Mouse (Mus musculus) myocyte (in vitro differentiated cells): ENCODE results near the gene Vmn1r1. TPM values are rescaled to one million over a fixed set of nuclear protein-coding genes. Genes with fewer than 3 reads are reported as not detected.
"Not testable (repeated sequence)": the region's sequence is repeated elsewhere in the genome, so short reads cannot be mapped to it uniquely, and the experiment has no call there.

Experiments
- H3K27me3 ChIP-seq: one replicate; pipeline ENCODE4 v1.6.1; 2011; ENCODE audit not compliant: control insufficient read depth, insufficient read depth, insufficient read length
- H3K36me3 ChIP-seq: one replicate; pipeline ENCODE4 v1.6.1; 2011; ENCODE audit not compliant: control insufficient read depth, insufficient read depth
- H3K4me2 ChIP-seq: one replicate; pipeline ENCODE4 v1.6.1; 2011; ENCODE audit warnings: low read depth, control low read depth
- H3K4me3 ChIP-seq: one replicate; pipeline ENCODE4 v1.5.1; 2011; ENCODE audit warnings: mild to moderate bottlenecking, control low read depth, moderate library complexity
- H3K79me2 ChIP-seq: one replicate; pipeline ENCODE4 v1.6.1; 2011; ENCODE audit not compliant: control insufficient read depth, insufficient read depth
- H3ac ChIP-seq: one replicate; pipeline ENCODE4 v1.6.1; 2011; ENCODE audit not compliant: control insufficient read depth, insufficient read length
- CEBPB ChIP-seq: IDR thresholded peaks from 2 replicates; pipeline ENCODE4 v1.6.1; 2011; ENCODE audit warnings: mild to moderate bottlenecking, moderate library complexity; ENCODE audit not compliant: poor library complexity, insufficient read depth, severe bottlenecking
- E2F4 ChIP-seq: IDR thresholded peaks from one replicate; pipeline ENCODE4 v1.6.1; 2011; ENCODE audit warnings: mild to moderate bottlenecking, control low read depth, moderate library complexity; ENCODE audit not compliant: insufficient read depth
- MAX ChIP-seq: IDR thresholded peaks from one replicate; pipeline ENCODE4 v1.6.1; 2011; ENCODE audit warnings: low read depth, mild to moderate bottlenecking, control low read depth
- MYOD1 ChIP-seq, 3 experiments: IDR thresholded peaks; one replicate each; pipeline ENCODE4 v1.6.1; 2011; ENCODE audit warnings: control low read depth in 2 of 3, low read depth in 2 of 3, mild to moderate bottlenecking in 2 of 3, moderate library complexity in 1 of 3; ENCODE audit not compliant: insufficient read length in 2 of 3, control insufficient read depth in 1 of 3
- MYOG ChIP-seq, 3 experiments: IDR thresholded peaks; one replicate each; pipeline ENCODE4 v1.6.1; 2011; ENCODE audit warnings: control low read depth in 2 of 3, low read depth in 2 of 3, mild to moderate bottlenecking in 2 of 3; ENCODE audit not compliant: insufficient read length in 2 of 3, control insufficient read depth in 1 of 3, insufficient read depth in 1 of 3
- POLR2A ChIP-seq: IDR thresholded peaks from one replicate; pipeline ENCODE4 v1.6.1; 2011; ENCODE audit warnings: low read depth, mild to moderate bottlenecking, control low read depth, moderate library complexity; ENCODE audit not compliant: insufficient read length
- POLR2AphosphoS2 ChIP-seq: IDR thresholded peaks from one replicate; pipeline ENCODE4 v1.6.1; 2011; ENCODE audit warnings: low read depth, control low read depth; ENCODE audit not compliant: insufficient read length
- REST ChIP-seq: IDR thresholded peaks from one replicate; pipeline ENCODE4 v1.6.1; 2011; ENCODE audit warnings: mild to moderate bottlenecking, control low read depth, moderate library complexity; ENCODE audit not compliant: insufficient read depth, insufficient read length
- SRF ChIP-seq: IDR thresholded peaks from one replicate; pipeline ENCODE4 v1.6.1; 2011; ENCODE audit warnings: low read depth; ENCODE audit not compliant: control insufficient read depth, insufficient read length
- TCF12 ChIP-seq: IDR thresholded peaks from one replicate; pipeline ENCODE4 v1.6.1; 2011; ENCODE audit warnings: mild to moderate bottlenecking, control low read depth; ENCODE audit not compliant: poor library complexity, insufficient read depth, severe bottlenecking
- TCF3 ChIP-seq: IDR thresholded peaks from one replicate; pipeline ENCODE4 v1.6.1; 2011; ENCODE audit warnings: low read depth, control low read depth; ENCODE audit not compliant: insufficient read length
- USF1 ChIP-seq: IDR thresholded peaks from one replicate; pipeline ENCODE4 v1.6.1; 2011; ENCODE audit warnings: low read depth, mild to moderate bottlenecking, control low read depth, moderate library complexity
- polyA plus RNA-seq: library from polyadenylated mRNA; unstranded; fragments of >200 nt; fragmentation: generic; extraction: Trizol; gene quantifications from one replicate; pipeline ENCODE4 v1.2.1, GENCODE M21; 2012; ENCODE audit warnings: missing spikeins

The Vmn1r1 gene
- polyA plus RNA-seq, 1 experiment, result not detected

DNA sequence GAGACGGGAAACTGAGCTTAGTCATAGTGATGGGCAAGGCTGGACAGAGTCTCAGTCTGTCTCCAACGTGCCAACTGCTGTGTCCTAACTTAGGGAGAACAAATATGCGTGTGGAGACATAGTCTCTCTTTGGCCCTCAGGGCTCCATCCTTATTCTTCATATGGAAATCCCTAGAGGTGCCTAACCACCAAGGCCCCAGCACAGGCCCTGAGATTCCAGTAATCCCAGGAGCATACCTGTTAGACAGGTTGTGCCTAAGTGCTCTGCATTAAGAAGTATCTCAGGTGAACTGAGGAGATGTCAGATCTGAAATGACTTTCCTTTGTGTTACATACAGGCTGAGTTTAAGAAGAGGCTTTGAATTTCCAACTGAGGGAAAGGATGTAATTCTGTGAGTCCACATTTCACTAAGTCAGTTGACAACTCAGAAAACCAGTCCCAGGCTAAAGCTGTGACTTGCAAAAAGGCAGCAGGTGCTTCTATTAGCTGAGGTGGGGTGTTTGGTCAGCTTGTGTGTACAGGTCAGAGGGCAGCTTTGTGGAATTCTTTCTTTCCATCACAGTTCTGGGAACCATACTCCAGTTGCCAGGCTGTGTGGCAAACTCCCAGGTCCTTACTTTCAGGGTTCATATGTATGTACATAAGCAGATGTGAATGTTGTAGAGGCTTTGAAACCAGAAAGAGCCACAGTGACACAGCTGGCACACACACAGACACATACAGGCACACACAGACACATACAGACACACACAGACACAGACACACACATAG, 25.6 kb upstream of the Vmn1r1 start:
- Histone ChIP-seq H3ac (no peak overlapping the region), H3K4me2 (no peak overlapping the region), H3K4me3 (no peak overlapping the region), H3K27me3 (peaks cover 9% of the 10 kb centered on the region), H3K79me2 (no peaks in the 10 kb centered on the region), H3K36me3 (no peaks in the 10 kb centered on the region)
- no peak for TF ChIP-seq E2F4
- no peak for TF ChIP-seq SRF
- TF ChIP-seq REST, result no peak
- TF ChIP-seq CEBPB, result no peak
- no peak for TF ChIP-seq TCF12
- TF ChIP-seq POLR2AphosphoS2, result no peak
- TF ChIP-seq USF1, result no peak
- TF ChIP-seq POLR2A, result no peak
- no peak for TF ChIP-seq MYOG (IDR thresholded peaks at IDR 0.05; ENCODE audit: control insufficient read depth in 1 of 3, insufficient read depth in 1 of 3, insufficient read length in 2 of 3, low read depth in 2 of 3)
- TF ChIP-seq TCF3, result no peak
- TF ChIP-seq MAX, result no peak
- no peak for TF ChIP-seq MYOD1 (IDR thresholded peaks at IDR 0.05; ENCODE audit: control insufficient read depth in 1 of 3, insufficient read length in 2 of 3, low read depth in 2 of 3)

DNA sequence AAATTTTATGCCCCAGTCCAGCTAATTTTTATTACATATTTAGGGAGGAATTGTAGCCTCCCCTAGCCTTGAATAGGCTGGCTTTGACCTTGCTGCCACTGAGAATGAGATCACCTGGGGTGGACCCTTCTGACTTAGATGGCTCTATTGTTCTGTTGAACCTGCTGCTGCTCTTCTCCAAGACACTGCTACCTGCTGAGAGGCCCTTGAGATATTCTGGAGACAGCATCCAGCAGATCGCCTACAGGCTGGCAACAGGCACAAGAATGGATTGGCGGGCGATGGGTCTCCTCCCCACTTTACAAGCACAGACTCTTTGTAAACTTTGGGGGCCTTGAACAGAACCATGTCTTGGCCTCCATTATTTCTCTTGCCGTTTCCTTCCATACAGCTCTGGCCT, 18.2 kb upstream of the Vmn1r1 start:
- not testable (repeated sequence) for H3K4me3 ChIP-seq, H3K79me2 ChIP-seq, H3K4me2 ChIP-seq, H3K36me3 ChIP-seq, H3K27me3 ChIP-seq, H3ac ChIP-seq

DNA sequence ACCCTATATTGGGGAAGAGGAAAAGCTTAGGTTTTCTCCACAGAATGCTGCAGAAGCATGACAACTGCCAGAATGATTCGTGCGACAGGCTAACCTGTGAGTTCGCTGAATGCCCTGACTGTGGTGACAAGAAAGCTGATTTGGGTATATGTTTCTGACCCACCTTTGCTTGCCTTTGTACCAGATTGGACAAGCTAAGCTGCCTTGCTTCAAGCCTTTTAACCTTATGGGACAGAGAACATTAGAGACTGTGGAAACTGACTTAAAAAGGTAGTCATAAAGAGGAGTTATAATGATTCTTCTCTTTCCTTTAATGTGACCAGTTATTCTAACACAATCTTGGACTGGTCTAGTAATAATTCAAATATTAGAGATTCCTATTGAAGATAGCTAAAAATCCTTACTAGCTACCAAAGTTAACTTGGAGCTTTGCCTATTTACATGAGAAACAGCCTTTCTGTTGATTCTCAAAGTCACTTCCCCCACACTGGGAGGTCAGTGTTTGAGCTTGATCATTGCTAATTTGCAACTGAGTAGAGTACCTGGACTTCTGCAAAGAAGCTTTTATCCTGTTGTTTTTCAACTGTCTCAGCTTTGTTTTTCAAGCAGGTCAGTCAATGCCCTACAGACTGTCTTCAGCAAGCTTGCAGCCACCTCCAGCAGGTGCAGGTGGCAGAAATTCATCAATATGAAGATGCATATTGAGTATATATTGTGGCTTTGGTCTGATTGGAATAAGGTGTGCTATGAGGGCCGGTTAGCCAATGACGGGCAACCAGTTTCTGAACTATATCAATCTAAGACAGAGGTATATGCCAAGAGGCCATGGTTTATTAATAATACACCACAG, 17.4 kb upstream of the Vmn1r1 start:
- TF ChIP-seq MYOD1 (IDR thresholded peaks at IDR 0.05; ENCODE audit: control insufficient read depth in 1 of 3, insufficient read length in 2 of 3, low read depth in 2 of 3), result no peak
- H3K27me3 ChIP-seq, result no peaks in the 10 kb centered on the region
- no peak overlapping the region for H3ac ChIP-seq
- no peak overlapping the region for H3K4me3 ChIP-seq
- H3K4me2 ChIP-seq, result no peak overlapping the region
- no peaks in the 10 kb centered on the region for H3K36me3 ChIP-seq
- H3K79me2 ChIP-seq, result no peaks in the 10 kb centered on the region

DNA sequence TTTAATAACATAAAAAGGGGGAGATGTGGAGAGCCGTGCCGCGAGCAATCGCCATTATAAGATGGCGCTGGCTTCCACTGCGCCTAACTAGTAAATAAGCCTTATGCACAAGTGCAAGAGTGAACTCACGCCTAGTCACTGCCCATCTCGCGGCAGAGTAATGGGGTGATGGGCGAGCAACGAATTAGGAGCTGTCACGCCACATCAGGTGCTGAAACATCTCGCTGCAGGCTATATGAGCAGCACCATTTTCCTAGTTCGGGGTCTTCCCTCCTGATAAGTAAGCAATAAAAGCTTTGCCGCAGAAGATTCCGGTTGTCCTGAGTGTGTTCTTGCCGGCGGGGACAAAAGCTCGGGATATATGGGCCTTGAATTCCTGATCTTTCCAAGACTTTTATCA, 12.7 kb upstream of the Vmn1r1 start:
- peak; percentile 39 for TF ChIP-seq REST
- not testable (repeated sequence) for H3K4me3 ChIP-seq, H3ac ChIP-seq

DNA sequence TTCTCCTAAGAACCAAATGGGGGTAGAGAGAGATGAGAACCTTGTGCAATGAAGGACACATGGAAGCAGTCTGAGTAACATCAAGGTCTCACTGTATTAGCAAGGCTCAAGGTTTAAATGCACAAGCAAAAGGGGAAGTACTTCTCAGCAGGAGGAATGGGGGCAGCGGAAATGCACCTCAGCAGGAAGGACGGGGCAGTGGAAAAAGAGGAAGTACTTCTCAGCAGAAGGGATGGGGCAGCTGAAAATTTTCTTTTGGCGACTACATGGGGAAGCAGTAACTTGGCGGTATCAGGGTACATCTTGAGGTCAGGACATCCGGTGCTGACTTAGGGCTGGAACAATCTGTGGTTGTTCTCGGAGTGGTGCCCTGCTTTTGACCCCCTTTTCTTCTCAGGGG, 5.9 kb upstream of the Vmn1r1 start:
- H3K4me2 ChIP-seq, H3K4me3 ChIP-seq, H3K36me3 ChIP-seq, H3K79me2 ChIP-seq, H3ac ChIP-seq: not testable (repeated sequence)
- peaks cover 11% of the 10 kb centered on the region for H3K27me3 ChIP-seq

More for the DNA sequence above, 12.7 kb upstream of the Vmn1r1 start:
- H3K79me2 ChIP-seq, H3K36me3 ChIP-seq, H3K4me2 ChIP-seq, H3K27me3 ChIP-seq: not testable (repeated sequence)

DNA sequence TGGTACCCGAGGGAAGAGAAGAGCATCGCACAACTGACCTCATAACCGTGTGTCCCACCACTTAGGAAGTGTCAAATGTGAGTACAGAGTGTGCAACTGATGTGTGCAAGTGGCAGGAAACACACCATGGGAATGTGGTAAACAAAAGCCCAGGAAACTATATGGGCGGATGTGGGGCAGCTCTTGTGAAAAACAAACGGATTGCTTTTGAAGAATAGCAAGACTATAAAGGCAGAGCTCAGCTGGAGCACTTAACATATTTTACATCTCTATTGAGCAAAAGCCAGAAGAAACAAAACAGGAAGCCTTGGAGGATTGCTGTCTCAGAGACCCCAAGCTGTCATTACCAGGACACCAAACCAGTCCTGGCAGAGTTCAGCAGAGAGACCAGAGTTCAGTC, 1.3 kb downstream of the Vmn1r1 start:
- no peak overlapping the region for H3K4me2 ChIP-seq
- no peak overlapping the region for H3K4me3 ChIP-seq
- H3K27me3 ChIP-seq, result peaks cover 30% of the 10 kb centered on the region
- no peak for TF ChIP-seq POLR2AphosphoS2
- TF ChIP-seq MYOD1 (IDR thresholded peaks at IDR 0.05; ENCODE audit: control insufficient read depth in 1 of 3, insufficient read length in 2 of 3, low read depth in 2 of 3), result no peak
- TF ChIP-seq MAX, result no peak
- no peak for TF ChIP-seq SRF
- no peaks in the 10 kb centered on the region for H3K79me2 ChIP-seq
- H3ac ChIP-seq, result no peak overlapping the region
- no peaks in the 10 kb centered on the region for H3K36me3 ChIP-seq
